Mouse (Mus musculus): ENCODE results near the gene Ppp2r1a. TPM values are rescaled to one million over a fixed set of nuclear protein-coding genes. Genes with fewer than 3 reads are reported as not detected.

The Ppp2r1a gene
- 57.1 TPM for polyA plus RNA-seq (2015; fragmentation: Illumina TruSeq; extraction: RNeasy Lipid Tissue Mini Kit (QIAGEN cat#74804); ENCODE audit: insufficient read depth, low read depth, low replicate concordance)

GRCm38 (mm10) chr17:20944985-20945891 is at the start of gene Ppp2r1a:
Ppp2r1a (plus strand) TSS chr17:20945311.

GRCm38 (mm10) chr17:20904991-20905390 is 40.1 kb upstream of the Ppp2r1a start, which contains the start of gene Vmn1r231:
Vmn1r231 (minus strand) TSS chr17:20905091.

DNA sequence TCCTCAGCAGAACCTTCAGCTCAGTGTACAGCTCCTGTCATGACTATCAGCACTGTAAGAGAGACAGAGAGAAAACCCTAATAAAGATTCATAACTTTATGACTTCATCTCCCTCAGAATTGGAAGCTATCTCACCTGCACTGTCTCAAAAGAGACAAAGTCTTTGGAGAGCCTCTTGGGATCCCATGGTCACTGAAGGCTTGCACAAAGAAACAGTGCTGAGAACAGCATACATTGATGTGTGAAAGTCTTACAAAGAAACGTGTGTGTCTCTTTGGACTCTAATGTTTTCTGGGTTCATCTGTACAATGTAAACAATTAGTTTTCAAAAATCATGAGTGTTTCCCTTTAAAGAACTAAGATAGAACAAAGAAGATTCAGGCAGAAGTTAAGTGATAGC is 25.5 kb upstream of the Ppp2r1a start, which contains the start of gene Vmn1r232:
Vmn1r232 (minus strand) TSS at position 101 of the 400 bp plus-strand sequence.

DNA sequence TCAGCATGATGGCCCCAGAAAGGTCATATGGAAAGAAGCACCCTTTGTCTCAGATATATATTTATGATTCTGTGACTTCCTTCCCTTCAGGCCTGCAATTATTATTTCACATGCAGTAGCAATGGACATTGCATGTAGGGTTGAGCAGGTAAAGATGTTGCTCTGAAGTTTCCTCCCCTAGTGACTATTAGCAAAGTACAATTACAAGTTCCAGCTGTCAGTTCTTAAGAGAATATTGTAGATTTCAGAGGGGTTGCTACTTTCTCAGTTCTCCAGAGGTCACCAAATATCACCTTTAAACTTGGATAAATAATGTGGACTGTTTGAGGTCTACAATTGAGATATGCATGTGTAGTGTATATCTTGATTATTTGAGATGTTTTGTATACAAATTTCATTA is 51.3 kb downstream of the Ppp2r1a start, which contains the start of gene Vmn1r233:
Vmn1r233 (minus strand) TSS at position 101 of the 400 bp plus-strand sequence.

GRCm38 (mm10) chr17:21008382-21009331 is 63.5 kb downstream of the Ppp2r1a start, which contains the start of gene Zfp160:
Zfp160 (plus strand) TSS chr17:21008903.

Other genes starting within 250 kb of the Ppp2r1a start
- gene Vmn1r227, start 215.5 kb upstream of the Ppp2r1a start, polyA plus RNA-seq (2015; fragmentation: Illumina TruSeq; extraction: RNeasy Lipid Tissue Mini Kit (QIAGEN cat#74804); ENCODE audit: insufficient read depth, low read depth, low replicate concordance) = not detected
- not detected for gene Vmn1r228, start 159.2 kb upstream of the Ppp2r1a start, polyA plus RNA-seq (2015; fragmentation: Illumina TruSeq; extraction: RNeasy Lipid Tissue Mini Kit (QIAGEN cat#74804); ENCODE audit: insufficient read depth, low read depth, low replicate concordance)
- not detected for gene Vmn1r229, start 133.8 kb upstream of the Ppp2r1a start, polyA plus RNA-seq (2015; fragmentation: Illumina TruSeq; extraction: RNeasy Lipid Tissue Mini Kit (QIAGEN cat#74804); ENCODE audit: insufficient read depth, low read depth, low replicate concordance)
- gene Vmn1r230, start 104.9 kb upstream of the Ppp2r1a start, polyA plus RNA-seq (2015; fragmentation: Illumina TruSeq; extraction: RNeasy Lipid Tissue Mini Kit (QIAGEN cat#74804); ENCODE audit: insufficient read depth, low read depth, low replicate concordance) = not detected
- gene Vmn1r231, start 40.2 kb upstream of the Ppp2r1a start, polyA plus RNA-seq (2015; fragmentation: Illumina TruSeq; extraction: RNeasy Lipid Tissue Mini Kit (QIAGEN cat#74804); ENCODE audit: insufficient read depth, low read depth, low replicate concordance) = not detected
- not detected for gene Vmn1r232, start 25.6 kb upstream of the Ppp2r1a start, polyA plus RNA-seq (2015; fragmentation: Illumina TruSeq; extraction: RNeasy Lipid Tissue Mini Kit (QIAGEN cat#74804); ENCODE audit: insufficient read depth, low read depth, low replicate concordance)
- gene Vmn1r233, start 51.2 kb downstream of the Ppp2r1a start, polyA plus RNA-seq (2015; fragmentation: Illumina TruSeq; extraction: RNeasy Lipid Tissue Mini Kit (QIAGEN cat#74804); ENCODE audit: insufficient read depth, low read depth, low replicate concordance) = not detected
- 2.1 TPM for gene Zfp160, start 63.6 kb downstream of the Ppp2r1a start, polyA plus RNA-seq (2015; fragmentation: Illumina TruSeq; extraction: RNeasy Lipid Tissue Mini Kit (QIAGEN cat#74804); ENCODE audit: insufficient read depth, low read depth, low replicate concordance)